Mouse (Mus musculus) neutrophil, adult 65 days (primary cell): ENCODE data around the gene Ptx4. TPM values are rescaled to one million over a fixed set of nuclear protein-coding genes. Genes with fewer than 3 reads are reported as not detected.

Source experiments
- total RNA-seq: library from RNA; stranded (reverse); gene quantifications from 2 replicates; pipeline ENCODE4 v1.2.4, GENCODE M21; 2023

Ptx4 gene
- total RNA-seq, result not detected in 2 replicates

DNA sequence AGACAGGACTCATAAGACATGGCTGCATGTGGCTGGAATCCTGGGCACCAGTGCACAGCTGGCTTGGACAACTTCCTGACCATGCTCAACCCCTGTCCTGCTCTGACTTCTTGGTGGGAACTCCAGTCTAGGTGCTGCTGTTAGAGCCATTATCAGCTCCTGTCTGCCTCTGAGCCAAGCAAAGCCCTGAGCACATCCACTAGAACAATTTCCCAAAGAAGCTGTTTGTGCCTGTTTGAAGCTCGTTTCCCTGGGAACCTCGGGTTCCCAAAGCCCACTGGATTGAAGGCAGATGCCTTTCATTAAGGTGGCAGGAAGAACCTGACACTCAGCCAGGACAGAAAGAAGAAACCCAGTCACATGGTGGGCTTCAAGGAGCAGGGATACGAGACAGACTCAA is at the start of gene Ptx4:
Gene Ptx4, plus strand, starts transcription at position 355 of the 400 bp plus-strand sequence.

DNA sequence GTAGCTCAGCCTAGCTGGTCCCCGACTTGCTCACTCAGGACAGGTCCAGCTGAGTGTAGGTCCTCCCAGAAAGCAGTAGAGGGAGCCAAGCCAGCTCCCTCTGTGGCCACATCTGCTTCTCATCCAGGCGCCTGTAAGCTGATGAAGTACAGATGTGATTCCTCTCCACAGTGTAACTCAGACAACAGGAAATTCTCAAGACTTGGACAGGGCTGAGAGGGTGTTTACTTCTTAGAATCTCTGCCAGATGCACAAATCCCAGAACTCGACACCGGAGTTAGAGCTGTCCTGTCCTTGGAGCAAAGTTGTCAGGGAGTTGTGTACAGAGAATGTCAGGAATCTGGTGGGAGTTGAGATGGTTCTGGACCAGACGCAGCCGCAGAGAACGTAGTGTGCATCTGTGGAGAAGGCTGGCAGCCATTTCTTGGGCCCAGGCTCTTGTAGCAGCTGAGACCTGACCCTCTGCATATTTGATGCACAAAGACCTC is 37.1 kb upstream of the Ptx4 start, which contains the start of gene Tmem204:
Gene Tmem204, minus strand, starts transcription at position 148 of the 488 bp plus-strand sequence.

DNA sequence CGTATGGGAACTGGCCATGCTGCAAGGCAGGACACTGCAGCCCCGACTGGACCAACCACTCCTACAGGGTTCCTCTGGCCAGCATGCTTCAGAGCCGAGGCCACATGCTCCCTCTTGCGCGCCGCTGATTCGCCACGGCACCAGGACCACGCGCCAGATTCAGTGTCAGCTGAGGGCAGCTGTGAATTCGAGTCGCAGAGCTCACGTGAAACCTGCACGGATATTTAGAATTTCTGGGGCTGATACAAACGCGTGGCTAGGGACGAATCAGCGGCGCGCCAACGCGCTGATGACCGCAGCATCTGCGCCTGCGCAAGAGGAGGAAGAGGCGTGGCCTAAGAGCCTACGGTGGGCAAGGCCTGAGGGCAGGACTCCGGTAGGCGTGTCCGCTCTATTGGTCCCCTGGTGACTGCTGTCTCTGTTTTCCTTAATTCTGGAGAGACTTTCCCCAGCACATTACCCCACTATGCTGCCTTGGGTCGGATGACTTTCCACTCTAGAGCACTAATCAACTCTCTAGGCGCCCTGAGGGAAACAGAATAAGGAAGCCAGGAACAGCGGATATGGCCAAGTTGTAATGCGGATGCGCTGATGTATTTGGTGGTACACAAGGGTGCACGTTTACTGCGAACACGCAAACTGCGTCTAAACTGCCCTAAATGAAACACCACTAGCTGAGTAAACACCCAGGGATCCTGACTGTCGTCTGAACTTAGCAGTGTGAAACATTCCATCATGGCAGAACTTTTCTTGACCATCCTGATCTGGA is 4.7 kb upstream of the Ptx4 start, which contains the start of gene Telo2:
Gene Telo2, minus strand, starts transcription at position 304 of the 769 bp plus-strand sequence.

DNA sequence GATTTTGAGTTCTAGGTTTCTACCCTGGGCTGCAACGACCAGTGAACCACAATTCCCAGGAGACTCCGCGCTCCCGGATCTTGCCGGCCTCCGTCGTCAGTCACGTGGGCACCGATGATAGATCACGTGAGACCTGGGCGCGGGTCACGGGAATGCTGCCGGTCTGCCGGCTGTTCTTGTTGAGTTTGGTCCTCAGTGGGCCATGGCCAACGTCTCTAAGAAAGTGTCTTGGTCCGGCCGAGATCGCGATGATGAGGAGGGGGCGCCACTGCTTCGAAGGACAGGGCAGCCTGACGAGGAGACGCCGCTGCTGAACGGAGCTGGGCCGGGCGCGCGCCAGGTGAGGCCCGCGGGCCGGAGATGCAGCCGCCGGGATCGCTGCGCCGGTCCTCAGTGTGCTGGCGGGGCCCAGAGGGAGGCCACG is 12.7 kb downstream of the Ptx4 start, which contains the start of gene Clcn7:
Gene Clcn7, plus strand, starts transcription at position 117 of the 424 bp plus-strand sequence.

DNA sequence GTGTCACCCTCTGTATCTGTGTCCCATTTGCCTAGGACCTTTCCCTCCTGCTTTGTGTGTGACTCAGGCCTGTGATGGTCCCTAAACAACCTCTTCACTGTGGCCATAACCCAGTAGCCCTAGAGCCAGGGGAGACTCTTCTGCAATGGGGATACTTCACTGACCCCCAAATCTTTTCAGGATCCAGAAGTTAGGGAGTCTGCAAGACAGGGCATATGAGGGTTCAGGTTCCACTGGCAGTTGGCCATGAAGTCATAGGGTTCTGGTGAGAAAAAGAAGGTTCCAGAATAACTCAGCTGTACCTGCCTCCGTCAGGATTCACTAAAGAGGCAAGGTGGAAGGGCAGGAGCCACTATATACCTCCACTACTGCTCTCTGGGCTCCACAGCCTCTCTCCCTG is 41.6 kb downstream of the Ptx4 start, which contains the start of gene Ccdc154:
Gene Ccdc154, plus strand, starts transcription at position 301 of the 400 bp plus-strand sequence.

Other genes starting within 250 kb of the Ptx4 start
- 51.2 and 59.0 TPM in 2 replicates for gene Nubp2, start 234.4 kb upstream of the Ptx4 start, total RNA-seq
- 25.3 and 35.4 TPM in 2 replicates for gene Spsb3, start 234.1 kb upstream of the Ptx4 start, total RNA-seq
- 10.1 and 11.6 TPM in 2 replicates for gene Eme2, start 225.7 kb upstream of the Ptx4 start, total RNA-seq
- 12.9 and 15.4 TPM in 2 replicates for gene Mrps34, start 225.6 kb upstream of the Ptx4 start, total RNA-seq
- 15.7 and 16.5 TPM in 2 replicates for gene Nme3, start 224.3 kb upstream of the Ptx4 start, total RNA-seq
- gene Mapk8ip3, start 183.8 kb upstream of the Ptx4 start, total RNA-seq, result 70.4 and 91.3 TPM in 2 replicates
- 26.3 and 30.8 TPM in 2 replicates for gene Jpt2, start 160.1 kb upstream of the Ptx4 start, total RNA-seq
- gene Cramp1l, start 105.0 kb upstream of the Ptx4 start, total RNA-seq, result 25.7 and 40.7 TPM in 2 replicates
- 8.9 and 12.3 TPM in 2 replicates for gene Ift140, start 104.7 kb upstream of the Ptx4 start, total RNA-seq
- gene Tmem204, start 37.2 kb upstream of the Ptx4 start, total RNA-seq, result not detected in 2 replicates
- 5.9 and 8.6 TPM in 2 replicates for gene Telo2, start 4.8 kb upstream of the Ptx4 start, total RNA-seq
- 17.0 and 29.6 TPM in 2 replicates for gene Clcn7, start 12.6 kb downstream of the Ptx4 start, total RNA-seq
- gene Ccdc154, start 41.7 kb downstream of the Ptx4 start, total RNA-seq, result not detected in 2 replicates
- gene Gm38655, start 54.7 kb downstream of the Ptx4 start, total RNA-seq, result not detected in 2 replicates
- gene BC003965, start 63.8 kb downstream of the Ptx4 start, total RNA-seq, result 5.5 and 6.8 TPM in 2 replicates
- gene Unkl, start 67.6 kb downstream of the Ptx4 start, total RNA-seq, result 18.6 and 26.5 TPM in 2 replicates
- gene Gnptg, start 119.4 kb downstream of the Ptx4 start, total RNA-seq, result 12.1 and 18.8 TPM in 2 replicates
- gene Tsr3, start 119.4 kb downstream of the Ptx4 start, total RNA-seq, result 5.8 and 8.9 TPM in 2 replicates
- 4.4 and 6.8 TPM in 2 replicates for gene Baiap3, start 135.6 kb downstream of the Ptx4 start, total RNA-seq
- gene Ube2i, start 153.9 kb downstream of the Ptx4 start, total RNA-seq, result 213 and 244 TPM in 2 replicates
- 80.0 and 94.6 TPM in 2 replicates for gene Prss34, start 177.6 kb downstream of the Ptx4 start, total RNA-seq
- not detected in 2 replicates for gene Prss28, start 187.9 kb downstream of the Ptx4 start, total RNA-seq
- not detected in 2 replicates for gene Prss29, start 197.9 kb downstream of the Ptx4 start, total RNA-seq
- gene Tpsab1, start 224.8 kb downstream of the Ptx4 start, total RNA-seq, result not detected in 2 replicates
- gene Tpsb2, start 245.5 kb downstream of the Ptx4 start, total RNA-seq, result not detected in 2 replicates
- not detected in 2 replicates for gene Tpsg1, start 248.5 kb downstream of the Ptx4 start, total RNA-seq